In genomic region chr1:38544501-38544900, GRCm38 (mm10) we compare ENCODE assay signal across 22 mouse cellular contexts.
DNase-seq lines count a peak whose midpoint lies in the region; ATAC-seq and TF ChIP-seq lines count a peak whose summit lies in the region.
"Had no signal": no experiment of that assay in that cellular context is flagged by ENCODE, and none has a peak within 500 bp of the region (broad histone marks: within the 10 kb centered on the region; RNA-seq: fewer than 3 reads in every experiment).

No protein-coding gene starts in this region.

- no peak overlapping the region for H3K4me3 ChIP-seq in hindbrain, embryonic 11.5 days (ENCODE audit: low read depth, low read length)
- no peak overlapping the region for H3K4me3 ChIP-seq in hindbrain, postnatal 0 days (ENCODE audit: low read length)
- no peak overlapping the region for H3K4me3 ChIP-seq in neural tube, embryonic 13.5 days
- H3K4me3 ChIP-seq in midbrain, embryonic 14.5 days (replicated peaks; ENCODE audit: low read depth, low read length), result no peak overlapping the region
- H3K4me3 ChIP-seq: embryonic facial prominence, embryonic 10.5 days; forebrain, embryonic 10.5 days; heart, adult 2 months; hindbrain, embryonic 15.5 days had no signal

- H3K36me3 ChIP-seq in hindbrain, embryonic 11.5 days (ENCODE audit: control insufficient read depth, insufficient read depth, low read length), result no peaks in the 10 kb centered on the region
- no peaks in the 10 kb centered on the region for H3K36me3 ChIP-seq in hindbrain, postnatal 0 days (ENCODE audit: insufficient read depth, low read length)
- H3K36me3 ChIP-seq in neural tube, embryonic 13.5 days, result no peaks in the 10 kb centered on the region
- H3K36me3 ChIP-seq in midbrain, embryonic 14.5 days (ENCODE audit: control insufficient read depth, insufficient read depth, low read length), result no peaks in the 10 kb centered on the region
- H3K36me3 ChIP-seq: embryonic facial prominence, embryonic 10.5 days; forebrain, embryonic 10.5 days; hindbrain, embryonic 15.5 days had no signal

- peak; percentile 54 for DNase-seq in hindbrain, embryonic 11.5 days (ENCODE audit: low spot score)
- no peak for DNase-seq in hindbrain, postnatal 0 days (ENCODE audit: low spot score)
- DNase-seq in 3T3-L1 (ENCODE audit: low read depth, low spot score), result peak; percentile 6
- peak; percentile 45 for DNase-seq in embryo, embryonic 11 days
- DNase-seq in thymus, postnatal 14 days, result no peak
- no peak for DNase-seq in midbrain, embryonic 14.5 days
- DNase-seq in adrenal gland, postnatal 36 days, result no peak
- DNase-seq: adrenal gland, adult 2 months; adrenal gland, postnatal 25 days; cerebellum, adult 2 months; cerebellum, postnatal 10 days; heart, adult 2 months; kidney, adult 18-20 months had no signal

- no peak overlapping the region for H3K4me2 ChIP-seq in hindbrain, embryonic 11.5 days (replicated peaks; ENCODE audit: low read depth, low read length)
- H3K4me2 ChIP-seq in hindbrain, postnatal 0 days (ENCODE audit: low read depth, low read length), result no peak overlapping the region
- no peak overlapping the region for H3K4me2 ChIP-seq in neural tube, embryonic 13.5 days
- H3K4me2 ChIP-seq in midbrain, embryonic 14.5 days (ENCODE audit: low read length), result no peak overlapping the region
- H3K4me2 ChIP-seq: heart, embryonic 11.5 days; hindbrain, embryonic 15.5 days had no signal

- no peaks in the 10 kb centered on the region for H3K27me3 ChIP-seq in hindbrain, embryonic 11.5 days (ENCODE audit: control insufficient read depth, insufficient read depth, low read length)
- no peaks in the 10 kb centered on the region for H3K27me3 ChIP-seq in hindbrain, postnatal 0 days (ENCODE audit: insufficient read depth, low read length)
- no peaks in the 10 kb centered on the region for H3K27me3 ChIP-seq in neural tube, embryonic 13.5 days
- no peaks in the 10 kb centered on the region for H3K27me3 ChIP-seq in midbrain, embryonic 14.5 days (ENCODE audit: control insufficient read depth, insufficient read depth, low read length)
- H3K27me3 ChIP-seq: CH12.LX; hindbrain, embryonic 15.5 days; Patski had no signal

- 0 out of 2 replicates have a peak, but pooled peaks have one; percentile 53 for ATAC-seq in hindbrain, embryonic 11.5 days (ENCODE audit: low FRiP score)
- no peak for ATAC-seq in hindbrain, postnatal 0 days
- ATAC-seq in neural tube, embryonic 13.5 days (ENCODE audit: low read depth), result no peak
- no peak for ATAC-seq in midbrain, embryonic 14.5 days (ENCODE audit: low FRiP score, low TSS enrichment)
- ATAC-seq: activated CD4-positive, CD25-positive, alpha-beta regulatory T cell, adult 4 months; forebrain, embryonic 14.5 days; Patski had no signal

- peaks cover 5% of the 10 kb centered on the region; the same call in 1 of the 2 replicates for H3K4me1 ChIP-seq in hindbrain, embryonic 11.5 days (replicated peaks; ENCODE audit: control insufficient read depth, insufficient read depth, low read length)
- peaks cover 17% of the 10 kb centered on the region for H3K4me1 ChIP-seq in hindbrain, postnatal 0 days (ENCODE audit: insufficient read depth, low read length)
- peaks cover 60% of the 10 kb centered on the region for H3K4me1 ChIP-seq in neural tube, embryonic 13.5 days (replicated peaks)
- peaks cover 32% of the 10 kb centered on the region for H3K4me1 ChIP-seq in midbrain, embryonic 14.5 days (ENCODE audit: control insufficient read depth, insufficient read depth, low read length)

- no peak for TF ChIP-seq CTCF in hindbrain, postnatal 0 days (IDR thresholded peaks at IDR 0.05; ENCODE audit: low read depth)

- 10% methylated on average over 3 of the region's 3 CpGs for WGBS in hindbrain, embryonic 11.5 days
- 26% methylated on average over 3 of the region's 3 CpGs for WGBS in hindbrain, postnatal 0 days
- WGBS in neural tube, embryonic 13.5 days, result 14% methylated on average over 3 of the region's 3 CpGs
- 25% methylated on average over 3 of the region's 3 CpGs for WGBS in midbrain, embryonic 14.5 days

- no peaks in the 10 kb centered on the region for H3K9me3 ChIP-seq in hindbrain, embryonic 11.5 days (ENCODE audit: control insufficient read depth, low read length)
- H3K9me3 ChIP-seq in hindbrain, postnatal 0 days (ENCODE audit: low read length), result no peaks in the 10 kb centered on the region
- H3K9me3 ChIP-seq in neural tube, embryonic 13.5 days, result no peaks in the 10 kb centered on the region
- no peaks in the 10 kb centered on the region for H3K9me3 ChIP-seq in midbrain, embryonic 14.5 days (ENCODE audit: control insufficient read depth, low read length)
- H3K9me3 ChIP-seq: embryonic facial prominence, embryonic 10.5 days; forebrain, embryonic 10.5 days; hindbrain, embryonic 15.5 days had no signal

- H3K27ac ChIP-seq in hindbrain, embryonic 11.5 days (ENCODE audit: low read depth, low read length), result no peak overlapping the region
- no peak overlapping the region for H3K27ac ChIP-seq in hindbrain, postnatal 0 days
- H3K27ac ChIP-seq in neural tube, embryonic 13.5 days (replicated peaks), result peak overlapping the region; percentile 81; the same call in 1 of the 2 replicates
- H3K27ac ChIP-seq in midbrain, embryonic 14.5 days (replicated peaks; ENCODE audit: low read depth, low read length), result no peak overlapping the region
- H3K27ac ChIP-seq: embryonic facial prominence, embryonic 10.5 days; forebrain, embryonic 10.5 days; heart, adult 2 months had no signal

- no peak overlapping the region for H3K9ac ChIP-seq in hindbrain, embryonic 11.5 days (ENCODE audit: low read depth, low read length)
- no peak overlapping the region for H3K9ac ChIP-seq in hindbrain, postnatal 0 days (replicated peaks; ENCODE audit: low read length)
- H3K9ac ChIP-seq in neural tube, embryonic 13.5 days, result no peak overlapping the region
- no peak overlapping the region for H3K9ac ChIP-seq in midbrain, embryonic 14.5 days (replicated peaks; ENCODE audit: low read length)
- H3K9ac ChIP-seq: hindbrain, embryonic 15.5 days had no signal

Comparison
In these comparisons a context has a peak if more than half of its experiments do, and no peak if none do; other contexts are left out.
1. DNase-seq: peak in hindbrain, embryonic 11.5 days (single experiment), 3T3-L1 (single experiment) and embryo, embryonic 11 days (single experiment); none in hindbrain, postnatal 0 days (single experiment), thymus, postnatal 14 days (single experiment), midbrain, embryonic 14.5 days (single experiment) and adrenal gland, postnatal 36 days (0 of 2).